Mouse (Mus musculus) forebrain, embryonic 10.5 days (tissue): ENCODE results near the gene Tnpo1. TPM values are rescaled to one million over a fixed set of nuclear protein-coding genes. Genes with fewer than 3 reads are reported as not detected.
"Not testable (repeated sequence)": the region's sequence is repeated elsewhere in the genome, so short reads cannot be mapped to it uniquely, and the experiment has no call there.

Experiments
- DNase-seq: peaks from one replicate; pipeline ENCODE4 v3.0.0-alpha.2; 2017; ENCODE audit warnings: low spot score; ENCODE audit errors: extremely low spot score
- H3K27ac ChIP-seq: fragments of 300-500 bp; sonication (generic); 2 replicates; pipeline ENCODE4 v1.5.1; 2016; ENCODE audit warnings: mild to moderate bottlenecking
- H3K27me3 ChIP-seq: fragments of 300-500 bp; sonication (generic); 2 replicates; pipeline ENCODE4 v1.6.1; 2016; ENCODE audit warnings: mild to moderate bottlenecking; ENCODE audit not compliant: poor library complexity, severe bottlenecking
- H3K36me3 ChIP-seq: fragments of 300-500 bp; sonication (generic); replicated peaks from 2 replicates; pipeline ENCODE4 v1.6.1; 2016; ENCODE audit warnings: mild to moderate bottlenecking, moderate library complexity
- H3K4me1 ChIP-seq: fragments of 300-500 bp; sonication (generic); 2 replicates; pipeline ENCODE4 v1.6.1; 2016
- H3K4me3 ChIP-seq: fragments of 300-500 bp; sonication (generic); 2 replicates; pipeline ENCODE4 v1.5.1; 2016; ENCODE audit warnings: mild to moderate bottlenecking, moderate library complexity
- H3K9me3 ChIP-seq: fragments of 300-500 bp; sonication (generic); 2 replicates; pipeline ENCODE4 v1.6.1; 2016; ENCODE audit warnings: mild to moderate bottlenecking, moderate library complexity
- WGBS: fragments of 180-500 bp; shearing (Covaris S2); methylation state at CpG from one replicate; pipeline ENCODE4 v1.1.7; 2016; 5-methylcytosine and 5-hydroxymethylcytosine counted together
- polyA plus RNA-seq: library from polyadenylated mRNA; unstranded; fragments of >200 nt; fragmentation: Nextera tagmentation; extraction: Ambion mirVana; gene quantifications from 2 replicates; pipeline ENCODE4 v1.2.1, GENCODE M21; 2016

The Tnpo1 gene
- polyA plus RNA-seq, 1 experiment from 2014 or later: 98.5 TPM

- H3K36me3 ChIP-seq, H3K27me3 ChIP-seq, H3K4me1 ChIP-seq, H3K4me3 ChIP-seq, DNase-seq, H3K9me3 ChIP-seq, H3K27ac ChIP-seq: not testable (repeated sequence)
- WGBS: 95% methylated on average over 6 of the region's 6 CpGs
These were observed 97.2 kb downstream of the Tnpo1 start for GRCm38 (mm10) chr13:98829026-98829425.

- no peaks in the 10 kb centered on the region for H3K36me3 ChIP-seq
- H3K27me3 ChIP-seq: no peaks in the 10 kb centered on the region
- H3K27ac ChIP-seq: no peak overlapping the region
- DNase-seq: no peak
- 84% methylated on average over 4 of the region's 4 CpGs for WGBS
- H3K9me3 ChIP-seq: no peaks in the 10 kb centered on the region
- H3K4me1 ChIP-seq: no peaks in the 10 kb centered on the region
- H3K4me3 ChIP-seq: no peak overlapping the region
These were observed 100.6 kb downstream of the Tnpo1 start for GRCm38 (mm10) chr13:98825574-98825973.

DNA sequence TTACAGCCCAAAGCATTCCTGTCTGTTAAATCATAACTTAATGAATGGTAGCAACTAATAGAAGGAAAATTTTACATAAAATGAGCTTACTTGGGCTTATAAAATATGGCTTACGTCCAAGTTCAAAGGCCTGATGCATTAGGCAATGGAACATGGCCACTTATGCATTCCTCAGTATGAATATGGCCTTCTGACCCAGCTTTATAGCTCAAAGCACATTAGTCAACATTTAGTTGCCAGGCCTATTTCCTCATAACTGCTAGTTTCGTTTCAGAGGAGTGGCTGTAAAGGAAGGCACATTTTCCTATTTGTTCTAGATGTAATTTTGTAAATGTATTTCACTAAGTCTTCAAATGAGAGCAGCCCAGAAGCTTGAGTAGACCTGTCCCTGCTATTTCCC lies 107.1 kb downstream of the Tnpo1 start:
- H3K4me3 ChIP-seq: no peak overlapping the region
- peaks cover 13% of the 10 kb centered on the region for H3K4me1 ChIP-seq
- 87% methylated on average over 2 of the region's 2 CpGs for WGBS
- no peaks in the 10 kb centered on the region for H3K36me3 ChIP-seq
- no peak for DNase-seq
- no peaks in the 10 kb centered on the region for H3K27me3 ChIP-seq
- no peaks in the 10 kb centered on the region for H3K9me3 ChIP-seq
- no peak overlapping the region for H3K27ac ChIP-seq

GRCm38 (mm10) chr13:98818205-98818604 lies 108.0 kb downstream of the Tnpo1 start:
- H3K36me3 ChIP-seq: no peaks in the 10 kb centered on the region
- H3K27ac ChIP-seq: no peak overlapping the region
- no peak overlapping the region for H3K4me3 ChIP-seq
- peaks cover 21% of the 10 kb centered on the region for H3K4me1 ChIP-seq
- WGBS: 79% methylated on average over 4 of the region's 4 CpGs
- no peaks in the 10 kb centered on the region for H3K27me3 ChIP-seq
- DNase-seq: peak; percentile 2
- no peaks in the 10 kb centered on the region for H3K9me3 ChIP-seq

GRCm38 (mm10) chr13:98817766-98818165 lies 108.4 kb downstream of the Tnpo1 start:
- no peaks in the 10 kb centered on the region for H3K36me3 ChIP-seq
- H3K4me1 ChIP-seq: peaks cover 24% of the 10 kb centered on the region
- H3K9me3 ChIP-seq: no peaks in the 10 kb centered on the region
- WGBS: 69% methylated on average over 4 of the region's 4 CpGs
- no peaks in the 10 kb centered on the region for H3K27me3 ChIP-seq
- peak; percentile 5 for DNase-seq
- no peak overlapping the region for H3K4me3 ChIP-seq
- H3K27ac ChIP-seq: no peak overlapping the region

GRCm38 (mm10) chr13:98816981-98817660 lies 109.1 kb downstream of the Tnpo1 start:
- DNase-seq: peak; percentile 5
- H3K27me3 ChIP-seq, H3K4me3 ChIP-seq, H3K36me3 ChIP-seq, H3K9me3 ChIP-seq, H3K27ac ChIP-seq: not testable (repeated sequence)
- WGBS: 86% methylated on average over 4 of the region's 4 CpGs
- H3K4me1 ChIP-seq: peaks cover 29% of the 10 kb centered on the region

DNA sequence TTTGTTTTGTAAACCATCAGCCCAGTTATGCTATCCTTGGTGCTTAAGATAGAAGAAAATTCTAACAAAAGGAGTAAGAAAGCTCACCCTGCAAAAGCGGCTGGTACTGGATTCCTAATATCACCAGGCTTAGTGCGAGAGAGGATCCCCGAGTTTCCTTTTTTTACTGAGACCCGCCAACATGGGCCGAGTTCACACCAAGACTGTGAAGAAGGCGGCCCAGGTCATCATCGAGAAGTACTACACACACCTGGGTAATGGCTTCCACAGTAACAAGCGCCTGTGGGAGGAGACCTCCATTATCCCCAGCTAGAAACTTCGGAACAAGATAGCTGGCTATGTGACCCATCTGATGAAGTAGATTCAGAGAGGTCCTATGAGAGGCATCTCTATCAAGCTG lies 109.6 kb downstream of the Tnpo1 start:
- Histone ChIP-seq H3K4me3 (no peak overlapping the region), H3K4me1 (peaks cover 29% of the 10 kb centered on the region), H3K9me3 (no peaks in the 10 kb centered on the region), H3K27ac (no peak overlapping the region), H3K36me3 (no peaks in the 10 kb centered on the region; the same call in 1 of the 2 replicates), H3K27me3 (no peaks in the 10 kb centered on the region)
- DNase-seq: peak; percentile 14
- WGBS: 86% methylated on average over 9 of the region's 9 CpGs

GRCm38 (mm10) chr13:98815147-98815785 lies 110.9 kb downstream of the Tnpo1 start, which contains the start of gene Fcho2:
Gene Fcho2, minus strand, starts transcription at chr13:98815449.
- peak; percentile 98 for DNase-seq
- no peaks in the 10 kb centered on the region; the same call in 1 of the 2 replicates for H3K36me3 ChIP-seq
- no peaks in the 10 kb centered on the region for H3K27me3 ChIP-seq

GRCm38 (mm10) chr13:98814275-98815040 lies 111.7 kb downstream of the Tnpo1 start:
- Histone ChIP-seq H3K4me3 (peak overlapping the region; percentile 91), H3K9me3 (no peaks in the 10 kb centered on the region), H3K4me1 (peaks cover 29% of the 10 kb centered on the region), H3K36me3 (no peaks in the 10 kb centered on the region; the same call in 1 of the 2 replicates), H3K27me3 (no peaks in the 10 kb centered on the region), H3K27ac (peak overlapping the region; percentile 98)
- DNase-seq: peak; percentile 64
- WGBS: under 1% methylated on average over 68 of the region's 81 CpGs

More at GRCm38 (mm10) chr13:98815147-98815785, 110.9 kb downstream of the Tnpo1 start, which contains the start of gene Fcho2:
- under 1% methylated on average over 49 of the region's 61 CpGs for WGBS
- H3K9me3 ChIP-seq: no peaks in the 10 kb centered on the region
- H3K27ac ChIP-seq: peak within 1 kb of the TSS; percentile 98
- peaks cover 29% of the 10 kb centered on the region for H3K4me1 ChIP-seq
- peak within 1 kb of the TSS; percentile 91 for H3K4me3 ChIP-seq

GRCm38 (mm10) chr13:98813596-98814274 lies 112.4 kb downstream of the Tnpo1 start:
- H3K9me3 ChIP-seq: no peaks in the 10 kb centered on the region
- H3K27ac ChIP-seq: peak overlapping the region; percentile 98
- H3K4me3 ChIP-seq: peak overlapping the region; percentile 91
- DNase-seq: no peak
- H3K27me3 ChIP-seq: no peaks in the 10 kb centered on the region
- 40% methylated on average over 12 of the region's 12 CpGs for WGBS
- H3K4me1 ChIP-seq: peaks cover 29% of the 10 kb centered on the region
- no peaks in the 10 kb centered on the region; the same call in 1 of the 2 replicates for H3K36me3 ChIP-seq

GRCm38 (mm10) chr13:98813167-98813566 lies 113.0 kb downstream of the Tnpo1 start:
- WGBS: 80% methylated on average over 2 of the region's 2 CpGs
- DNase-seq: no peak
- Histone ChIP-seq H3K36me3 (peaks cover 3% of the 10 kb centered on the region), H3K9me3 (no peaks in the 10 kb centered on the region), H3K27ac (no peak overlapping the region), H3K4me3 (peak overlapping the region; percentile 91; the same call in 1 of the 2 replicates), H3K27me3 (no peaks in the 10 kb centered on the region), H3K4me1 (peaks cover 29% of the 10 kb centered on the region)

DNA sequence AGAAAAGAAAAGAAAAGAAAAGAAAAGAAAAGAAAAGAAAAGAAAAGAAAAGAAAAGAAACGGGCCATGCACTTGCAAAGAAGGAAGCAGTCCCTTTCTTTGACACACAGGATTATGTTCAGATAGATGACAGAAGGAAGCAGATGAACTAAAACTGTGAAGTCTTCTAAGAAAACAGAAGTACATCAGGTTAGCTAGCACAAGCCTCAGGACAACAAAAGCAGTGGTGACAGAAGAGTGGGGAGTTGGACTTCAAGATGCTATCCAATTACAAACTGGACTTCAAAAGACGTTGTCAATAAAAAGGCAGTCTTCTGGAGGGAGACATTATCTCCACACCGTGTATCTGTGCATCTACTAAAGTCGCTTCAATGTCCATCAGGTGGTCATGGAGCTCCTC lies 113.9 kb downstream of the Tnpo1 start:
- H3K27me3 ChIP-seq: no peaks in the 10 kb centered on the region
- no peaks in the 10 kb centered on the region for H3K9me3 ChIP-seq

More for the DNA sequence above, 113.9 kb downstream of the Tnpo1 start:
- 82% methylated on average over 4 of the region's 4 CpGs for WGBS
- Histone ChIP-seq H3K36me3 (peaks cover 4% of the 10 kb centered on the region), H3K27ac (no peak overlapping the region), H3K4me1 (peaks cover 29% of the 10 kb centered on the region), H3K4me3 (no peak overlapping the region)
- DNase-seq: no peak
